26 mouse cellular contexts compared by ENCODE assay signal in genomic region chr17:34546797-34547196, GRCm38 (mm10). TPM values are rescaled to one million over a fixed set of nuclear protein-coding genes. Genes with fewer than 3 reads are reported as not detected.
"Had no signal": no experiment of that assay in that cellular context is flagged by ENCODE, and none has a peak within 500 bp of the region (broad histone marks: within the 10 kb centered on the region; RNA-seq: fewer than 3 reads in every experiment).

No protein-coding gene starts in this region.

- H3K4me1 ChIP-seq: midbrain, embryonic 10.5 days; midbrain, embryonic 12.5 days; neural tube, embryonic 13.5 days; neural tube, embryonic 15.5 days; stomach, embryonic 15.5 days had no signal

- DNase-seq: lung, adult 18-20 months; lung, embryonic 14.5 days; lung, postnatal 10 days; lung, postnatal 4 days; midbrain, embryonic 14.5 days; retina, postnatal 1 day; right cerebral cortex, adult 18-20 months; right cerebral cortex, postnatal 25 days; right cerebral cortex, postnatal 4 days; thymus, adult 18-20 months; thymus, postnatal 14 days; thymus, postnatal 36 days had no signal

- H3K4me3 ChIP-seq: midbrain, embryonic 10.5 days; midbrain, embryonic 12.5 days; myocyte; neural tube, embryonic 13.5 days; neural tube, embryonic 15.5 days; stomach, embryonic 15.5 days had no signal

- H3K27ac ChIP-seq: midbrain, embryonic 10.5 days; midbrain, embryonic 12.5 days; neural tube, embryonic 13.5 days; neural tube, embryonic 15.5 days; stomach, embryonic 15.5 days; stomach, postnatal 0 days had no signal

- H3K36me3 ChIP-seq: midbrain, embryonic 10.5 days; midbrain, embryonic 12.5 days; neural tube, embryonic 13.5 days; neural tube, embryonic 15.5 days; stomach, embryonic 15.5 days had no signal

- ATAC-seq: midbrain, embryonic 16.5 days had no signal

- H3K4me2 ChIP-seq: lung, embryonic 14.5 days; midbrain, embryonic 12.5 days; neural tube, embryonic 13.5 days; neural tube, embryonic 15.5 days; stomach, embryonic 15.5 days had no signal

- H3K27me3 ChIP-seq: neural tube, embryonic 13.5 days; neural tube, embryonic 15.5 days; stomach, embryonic 15.5 days had no signal

- H3K9me3 ChIP-seq: midbrain, embryonic 10.5 days; midbrain, embryonic 12.5 days; neural tube, embryonic 13.5 days; neural tube, embryonic 15.5 days; stomach, embryonic 15.5 days had no signal

- H3K9ac ChIP-seq: lung, embryonic 14.5 days; midbrain, embryonic 12.5 days; neural tube, embryonic 13.5 days; neural tube, embryonic 15.5 days; stomach, embryonic 15.5 days had no signal

RNA-seq across cellular contexts. Expression of gene Btnl6, which starts 29.6 kb away (rescaled TPM):
- total RNA-seq: megakaryocyte, adult 5-6 weeks; megakaryocyte-erythroid progenitor cell, adult 5-6 weeks had no signal
- polyA plus RNA-seq: lung, embryonic 14.5 days; lung, embryonic 16.5 days; midbrain, embryonic 10.5 days; midbrain, embryonic 12.5 days; midbrain, embryonic 14.5 days; midbrain, embryonic 16.5 days; myocyte; neural tube, embryonic 11.5 days; neural tube, embryonic 13.5 days; neural tube, embryonic 15.5 days; testis, adult 2 months; urinary bladder, adult 2 months had no signal
